Mouse (Mus musculus) small intestine, adult 2 months (tissue): Measurements from ENCODE around the gene Cdca7l. TPM values are rescaled to one million over a fixed set of nuclear protein-coding genes. Genes with fewer than 3 reads are reported as not detected.

ENCODE experiments used
- H3K27ac ChIP-seq: fragments of 200-500 bp; 2 replicates; pipeline ENCODE4 v1.5.1; 2012; ENCODE audit warnings: low read depth, low read length, control low read depth, inconsistent platforms; ENCODE audit not compliant: insufficient read depth
- H3K27me3 ChIP-seq: fragments of 200-500 bp; 2 replicates; pipeline ENCODE4 v1.6.1; 2012; ENCODE audit warnings: mild to moderate bottlenecking, moderate library complexity, low read length, inconsistent platforms; ENCODE audit not compliant: control insufficient read depth, insufficient read depth
- H3K36me3 ChIP-seq: fragments of 200-500 bp; 2 replicates; pipeline ENCODE4 v1.6.1; 2012; ENCODE audit warnings: mild to moderate bottlenecking, low read length, control low read depth, inconsistent platforms; ENCODE audit not compliant: control insufficient read depth, insufficient read depth
- H3K4me1 ChIP-seq: fragments of 200-500 bp; 2 replicates; pipeline ENCODE4 v1.6.1; 2012; ENCODE audit warnings: low read length, inconsistent platforms, mixed read lengths; ENCODE audit not compliant: control insufficient read depth, insufficient read depth, insufficient read length
- H3K4me3 ChIP-seq: fragments of 200-500 bp; 2 replicates; pipeline ENCODE4 v1.5.1; 2012; ENCODE audit warnings: low read depth, mild to moderate bottlenecking, control low read depth, inconsistent platforms, low read length, moderate library complexity
- CTCF ChIP-seq: fragments of 200-500 bp; IDR thresholded peaks from 2 replicates; pipeline ENCODE4 v1.5.1; 2012; ENCODE audit warnings: low read depth, mild to moderate bottlenecking, control low read depth, inconsistent platforms, low read length, moderate library complexity, mixed read lengths; ENCODE audit not compliant: insufficient replicate concordance, insufficient read length; ENCODE audit errors: extremely low read depth
- POLR2A ChIP-seq: fragments of 200-500 bp; IDR thresholded peaks from 2 replicates; pipeline ENCODE4 v1.6.1; 2012; ENCODE audit warnings: low read depth, mild to moderate bottlenecking, control low read depth, inconsistent platforms, low read length, moderate library complexity
- WGBS: fragments of 180-500 bp; shearing (Covaris S2); methylation state at CpG from one replicate; pipeline ENCODE4 v1.1.7; 2018; 5-methylcytosine and 5-hydroxymethylcytosine counted together
- polyA plus RNA-seq: library from polyadenylated mRNA; depleted of rRNA; stranded (reverse); fragments of >200 nt; gene quantifications from 2 replicates; pipeline ENCODE4 v1.2.3, GENCODE M21; 2012

Gene Cdca7l
- polyA plus RNA-seq, 1 experiment = 2.1 TPM

- TF ChIP-seq POLR2A = no peak
- no peak for TF ChIP-seq CTCF
- H3K27ac ChIP-seq = no peak overlapping the region
- H3K4me3 ChIP-seq = no peak overlapping the region
- no peaks in the 10 kb centered on the region for H3K4me1 ChIP-seq
- 83% methylated on average over 4 of the region's 4 CpGs for WGBS
- no peaks in the 10 kb centered on the region for H3K36me3 ChIP-seq
- H3K27me3 ChIP-seq = no peaks in the 10 kb centered on the region
Measured at GRCm38 (mm10) chr12:117795303-117795702, 8.8 kb upstream of the Cdca7l start.

- 83% methylated on average over 4 of the region's 4 CpGs for WGBS
- H3K27me3 ChIP-seq = peaks cover 3% of the 10 kb centered on the region; the same call in 1 of the 2 replicates
- H3K27ac ChIP-seq = no peak overlapping the region
- no peaks in the 10 kb centered on the region for H3K4me1 ChIP-seq
- H3K4me3 ChIP-seq = no peak overlapping the region
- TF ChIP-seq POLR2A (no peak), CTCF (no peak)
- H3K36me3 ChIP-seq = no peaks in the 10 kb centered on the region
Measured at GRCm38 (mm10) chr12:117805576-117805975, 1.5 kb downstream of the Cdca7l start.

GRCm38 (mm10) chr12:117806007-117806451, 1.9 kb downstream of the Cdca7l start:
- 68% methylated on average over 12 of the region's 12 CpGs for WGBS
- peaks cover 3% of the 10 kb centered on the region; the same call in 1 of the 2 replicates for H3K27me3 ChIP-seq
- H3K36me3 ChIP-seq = no peaks in the 10 kb centered on the region
- H3K4me3 ChIP-seq = no peak overlapping the region
- no peak overlapping the region for H3K27ac ChIP-seq
- H3K4me1 ChIP-seq = no peaks in the 10 kb centered on the region
- no peak for TF ChIP-seq POLR2A
- no peak for TF ChIP-seq CTCF

- Histone ChIP-seq H3K27ac (no peak overlapping the region), H3K36me3 (no peaks in the 10 kb centered on the region), H3K4me3 (no peak overlapping the region), H3K27me3 (peaks cover 3% of the 10 kb centered on the region; the same call in 1 of the 2 replicates), H3K4me1 (no peaks in the 10 kb centered on the region)
- WGBS = 81% methylated on average over 4 of the region's 4 CpGs
- TF ChIP-seq CTCF (no peak), POLR2A (no peak)
Measured at GRCm38 (mm10) chr12:117806470-117806869, 2.4 kb downstream of the Cdca7l start.

DNA sequence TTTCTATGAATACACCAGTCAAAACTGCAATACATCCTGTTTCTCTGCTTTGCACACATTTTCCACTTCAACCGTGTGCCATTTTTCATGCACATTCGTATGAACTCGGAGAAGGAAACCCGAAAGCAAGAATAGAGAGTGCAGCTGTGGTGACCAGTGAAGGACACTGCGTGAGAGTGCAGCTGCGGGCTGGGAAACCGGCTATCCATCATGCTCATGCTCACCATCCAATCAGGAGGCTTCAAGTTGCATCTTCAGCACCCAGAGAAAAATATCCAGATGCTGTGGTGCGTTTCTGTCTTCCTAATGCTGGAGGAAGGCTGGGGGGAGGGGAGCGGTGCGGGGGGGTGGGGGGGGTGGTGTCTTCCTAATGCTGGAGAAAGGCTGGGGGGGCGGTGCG, 3.5 kb downstream of the Cdca7l start:
- WGBS = 49% methylated on average over 12 of the region's 12 CpGs

DNA sequence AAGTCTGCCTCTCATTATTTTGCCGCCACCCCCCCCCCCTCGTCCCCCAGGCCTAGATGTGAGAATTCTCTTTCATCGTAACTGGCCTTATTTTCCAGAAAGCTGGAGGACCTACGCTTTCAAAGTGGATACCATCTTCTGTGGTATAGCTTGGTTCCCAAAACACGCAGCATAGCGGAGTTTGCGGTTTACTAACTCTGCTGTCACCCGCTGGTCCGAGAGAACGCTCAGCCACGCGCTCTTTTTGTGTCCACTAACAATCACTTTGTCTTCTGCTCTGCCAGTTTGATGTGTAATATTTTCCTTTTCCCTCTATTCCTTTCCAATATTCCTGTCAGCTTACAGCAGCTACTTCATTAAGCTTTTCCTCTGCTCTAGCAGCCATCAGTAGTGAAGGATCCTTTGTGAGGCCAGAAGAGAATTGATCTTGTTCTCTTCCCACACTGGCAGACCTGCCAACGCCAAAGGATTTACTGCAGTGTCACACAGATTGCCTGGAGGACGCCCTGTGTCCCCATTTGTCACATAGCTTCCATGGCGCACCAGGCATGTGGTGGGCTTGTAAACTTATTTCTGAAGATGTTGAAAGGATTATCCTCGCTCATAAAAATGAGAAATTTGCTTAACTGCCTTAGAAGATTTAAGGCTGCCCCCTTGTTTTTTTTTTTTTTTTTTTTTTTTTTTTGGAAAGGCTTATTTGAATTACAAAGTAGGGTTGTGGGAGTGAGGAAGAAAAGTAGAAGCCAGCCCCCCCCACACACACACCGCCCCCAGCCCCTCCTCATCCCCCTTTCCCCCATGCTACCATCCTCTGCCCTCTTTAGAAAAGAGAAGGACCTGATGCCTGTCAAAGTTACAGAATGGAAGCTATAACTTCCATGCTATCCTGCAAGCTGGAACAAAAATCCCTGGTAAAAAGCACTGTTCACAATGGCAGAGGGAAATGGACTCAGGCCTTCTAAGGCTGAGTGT, 4.6 kb downstream of the Cdca7l start:
- 60% methylated on average over 17 of the region's 17 CpGs for WGBS
- Histone ChIP-seq H3K4me1 (no peaks in the 10 kb centered on the region), H3K4me3 (no peak overlapping the region), H3K36me3 (no peaks in the 10 kb centered on the region), H3K27me3 (peaks cover 3% of the 10 kb centered on the region; the same call in 1 of the 2 replicates), H3K27ac (no peak overlapping the region)
- TF ChIP-seq POLR2A (no peak), CTCF (no peak)

More for the DNA sequence above, 3.5 kb downstream of the Cdca7l start:
- Histone ChIP-seq H3K36me3 (no peaks in the 10 kb centered on the region), H3K4me1 (no peaks in the 10 kb centered on the region), H3K27ac (no peak overlapping the region), H3K27me3 (peaks cover 3% of the 10 kb centered on the region; the same call in 1 of the 2 replicates), H3K4me3 (no peak overlapping the region)
- TF ChIP-seq CTCF (no peak), POLR2A (no peak)

GRCm38 (mm10) chr12:117809327-117810017, 5.4 kb downstream of the Cdca7l start:
- H3K36me3 ChIP-seq = no peaks in the 10 kb centered on the region
- H3K4me3 ChIP-seq = no peak overlapping the region
- no peaks in the 10 kb centered on the region for H3K4me1 ChIP-seq
- H3K27me3 ChIP-seq = peaks cover 3% of the 10 kb centered on the region; the same call in 1 of the 2 replicates
- TF ChIP-seq CTCF (no peak), POLR2A (no peak)
- H3K27ac ChIP-seq = no peak overlapping the region
- WGBS = 57% methylated on average over 10 of the region's 10 CpGs
